Mouse (Mus musculus) neutrophil, adult 65 days (primary cell): Measurements from ENCODE around the gene Hpcal1. TPM values are rescaled to one million over a fixed set of nuclear protein-coding genes. Genes with fewer than 3 reads are reported as not detected.

ENCODE experiments used
- total RNA-seq: library from RNA; stranded (reverse); gene quantifications from 2 replicates; pipeline ENCODE4 v1.2.4, GENCODE M21; 2023

The Hpcal1 gene
- total RNA-seq: 147 and 162 TPM in 2 replicates

GRCm38 (mm10) chr12:17690564-17691281 lies at the start of gene Hpcal1:
Gene Hpcal1, plus strand, starts transcription at chr12:17690856.

Other genes with a start within 250 kb of the Hpcal1 start
- gene Odc1, start 146.1 kb upstream of the Hpcal1 start, total RNA-seq: 111 and 147 TPM in 2 replicates